Mouse (Mus musculus) olfactory bulb, adult 2 months (tissue): ENCODE measurements around the gene Chka. TPM values are rescaled to one million over a fixed set of nuclear protein-coding genes. Genes with fewer than 3 reads are reported as not detected.

Experiments
- H3K27ac ChIP-seq: fragments of 200-500 bp; 2 replicates; pipeline ENCODE4 v1.5.1; 2012; ENCODE audit warnings: low read depth, low read length; ENCODE audit not compliant: insufficient read depth
- H3K4me1 ChIP-seq: fragments of 200-500 bp; 2 replicates; pipeline ENCODE4 v1.6.1; 2012; ENCODE audit warnings: low read length; ENCODE audit not compliant: control insufficient read depth, insufficient read depth
- H3K4me3 ChIP-seq: fragments of 200-500 bp; 2 replicates; pipeline ENCODE4 v1.5.1; 2012; ENCODE audit warnings: mild to moderate bottlenecking, low read depth, low read length, moderate library complexity; ENCODE audit not compliant: insufficient read depth
- CTCF ChIP-seq: fragments of 200-500 bp; IDR thresholded peaks from 2 replicates; pipeline ENCODE4 v1.5.1; 2012; ENCODE audit warnings: low read depth, mild to moderate bottlenecking, low read length, moderate library complexity; ENCODE audit not compliant: insufficient read depth
- POLR2A ChIP-seq: fragments of 200-500 bp; IDR thresholded peaks from 2 replicates; pipeline ENCODE4 v1.6.1; 2012; ENCODE audit warnings: mild to moderate bottlenecking, low read depth, low read length, moderate library complexity; ENCODE audit not compliant: insufficient read depth
- WGBS: fragments of 180-500 bp; shearing (Covaris S2); methylation state at CpG from one replicate; pipeline ENCODE4 v1.1.7; 2018; 5-methylcytosine and 5-hydroxymethylcytosine counted together
- polyA plus RNA-seq: library from polyadenylated mRNA; stranded (reverse); fragments of >200 nt; gene quantifications from 2 replicates; pipeline ENCODE4 v1.2.4, GENCODE M21; 2012; ENCODE audit warnings: low replicate concordance; ENCODE audit not compliant: missing spikeins, insufficient read depth, insufficient read length

The Chka gene
- polyA plus RNA-seq, 1 experiment: not detected

DNA sequence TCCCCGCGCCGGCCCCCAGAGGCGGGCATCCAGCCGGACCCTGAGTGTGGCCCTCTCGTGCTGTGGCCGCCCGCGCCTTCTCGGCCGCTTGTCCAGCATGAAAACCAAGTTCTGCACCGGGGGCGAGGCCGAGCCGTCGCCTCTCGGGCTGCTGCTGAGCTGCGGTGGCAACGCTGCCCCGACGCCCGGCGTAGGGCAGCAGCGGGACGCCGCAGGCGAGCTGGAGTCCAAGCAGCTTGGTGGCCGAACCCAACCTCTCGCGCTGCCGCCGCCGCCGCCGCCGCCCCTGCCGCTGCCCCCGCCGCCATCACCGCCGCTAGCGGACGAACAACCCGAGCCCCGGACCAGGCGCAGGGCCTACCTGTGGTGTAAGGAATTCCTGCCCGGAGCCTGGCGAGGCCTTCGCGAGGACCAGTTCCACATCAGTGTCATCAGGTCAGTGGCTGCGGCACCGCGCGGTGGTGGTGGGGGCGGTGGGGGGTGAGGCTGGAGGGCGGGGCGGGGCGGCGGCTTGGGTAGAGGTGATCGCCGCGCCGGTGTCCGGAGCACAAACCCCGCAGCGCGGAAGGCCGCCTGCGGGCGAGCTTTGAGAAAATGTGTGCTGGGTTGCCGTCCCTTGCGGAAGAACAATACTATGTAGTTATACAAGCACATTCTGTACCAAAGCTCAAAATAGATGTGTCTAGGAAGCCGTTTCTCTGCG lies 557 bp downstream of the Chka start:
- H3K27ac ChIP-seq: peak overlapping the region; percentile 92
- TF ChIP-seq POLR2A (no peak), CTCF (no peak)
- WGBS: under 1% methylated on average over 69 of the region's 74 CpGs

DNA sequence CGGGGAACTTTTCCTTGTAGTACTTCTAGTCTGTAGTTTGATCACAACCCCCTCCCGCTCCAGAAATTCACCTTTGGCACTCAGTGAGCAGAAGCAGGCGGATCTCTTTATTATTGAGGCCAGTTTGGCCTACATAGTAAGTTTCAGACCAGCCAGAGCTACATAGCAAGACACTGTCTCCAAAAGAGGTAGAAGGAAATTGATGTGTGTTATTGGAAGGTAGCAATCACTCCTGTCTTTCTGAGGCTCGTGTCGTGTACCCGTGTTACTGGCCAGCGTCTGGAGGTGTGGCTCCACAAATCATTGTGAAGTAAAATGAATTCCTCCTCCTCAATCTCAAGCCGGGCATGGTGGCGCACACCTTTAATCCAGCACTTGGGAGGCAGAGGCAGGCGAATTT lies 1.5 kb downstream of the Chka start:
- peaks cover 18% of the 10 kb centered on the region for H3K4me1 ChIP-seq
- WGBS: 84% methylated on average over 10 of the region's 10 CpGs
- H3K27ac ChIP-seq: no peak overlapping the region
- no peak overlapping the region for H3K4me3 ChIP-seq
- no peak for TF ChIP-seq POLR2A
- no peak for TF ChIP-seq CTCF

More for the DNA sequence above, 557 bp downstream of the Chka start:
- H3K4me3 ChIP-seq: peak overlapping the region; percentile 76
- peaks cover 15% of the 10 kb centered on the region for H3K4me1 ChIP-seq

DNA sequence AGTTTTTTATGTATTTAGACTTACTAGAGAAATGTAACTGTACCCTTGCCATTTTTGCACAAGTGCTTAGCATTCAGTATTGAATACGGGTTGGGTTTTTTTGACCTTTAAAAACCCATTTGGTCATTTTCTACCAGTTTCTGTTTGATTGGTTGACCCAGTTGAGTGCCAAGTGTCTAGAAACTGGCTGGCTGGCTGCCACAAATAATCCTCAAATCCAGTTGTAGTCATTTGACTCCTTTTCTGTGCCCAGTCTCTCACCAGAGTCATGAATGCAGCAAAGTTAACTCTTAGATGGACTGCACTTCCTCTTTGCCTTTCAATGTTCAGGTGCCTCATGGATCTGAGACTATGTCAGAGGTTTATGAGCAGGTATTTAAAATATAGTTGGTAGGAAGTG lies 2.3 kb downstream of the Chka start:
- Histone ChIP-seq H3K4me1 (peaks cover 18% of the 10 kb centered on the region), H3K27ac (no peak overlapping the region), H3K4me3 (no peak overlapping the region)
- WGBS: 53% methylated on average over 1 of the region's 1 CpGs
- no peak for TF ChIP-seq POLR2A
- no peak for TF ChIP-seq CTCF

DNA sequence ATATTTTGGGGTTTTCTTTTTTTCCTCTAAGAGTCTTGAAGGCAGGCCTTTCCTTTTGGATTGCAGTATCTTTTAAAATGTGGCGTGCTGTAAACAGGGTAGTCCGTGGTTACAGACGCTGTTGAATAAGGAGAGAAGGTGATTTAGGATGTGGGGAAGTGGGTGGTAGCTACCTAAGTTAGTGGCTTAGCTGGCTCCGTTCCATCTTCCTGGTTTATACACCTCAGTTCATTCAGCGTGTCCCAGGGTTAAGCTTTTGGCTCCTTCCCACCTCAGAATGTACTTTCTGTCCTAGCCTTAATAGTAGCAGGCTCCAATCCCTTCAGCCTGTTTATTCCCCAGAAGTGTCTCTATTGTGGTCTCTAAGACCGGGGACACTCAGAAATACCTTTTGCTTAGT lies 3.5 kb downstream of the Chka start:
- WGBS: 54% methylated on average over 6 of the region's 6 CpGs
- TF ChIP-seq POLR2A (no peak), CTCF (no peak)
- H3K4me1 ChIP-seq: peaks cover 18% of the 10 kb centered on the region
- H3K4me3 ChIP-seq: no peak overlapping the region
- H3K27ac ChIP-seq: 0 out of 2 replicates have a peak overlapping the region, but pooled peaks have one; percentile 4

DNA sequence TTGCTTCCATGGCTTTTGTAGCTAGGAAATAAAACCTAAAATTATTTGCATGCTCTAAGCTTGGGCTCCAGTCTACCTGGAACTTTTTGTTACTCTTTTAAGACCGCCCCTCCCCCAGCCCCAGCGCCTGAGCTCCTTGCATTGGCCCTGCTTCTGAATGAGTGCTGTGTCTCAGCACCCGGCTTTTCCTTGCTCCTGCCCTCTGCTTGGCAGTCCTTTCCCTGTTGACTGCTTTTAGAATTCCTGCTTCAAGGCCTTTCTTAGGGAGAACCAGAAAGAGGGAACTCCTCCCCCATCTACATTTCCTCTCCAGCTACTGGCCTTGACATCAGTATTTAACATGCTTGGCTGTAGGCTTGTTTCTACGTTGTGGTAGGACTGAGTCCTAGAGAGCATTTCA lies 4.0 kb downstream of the Chka start:
- Histone ChIP-seq H3K27ac (no peak overlapping the region), H3K4me3 (no peak overlapping the region), H3K4me1 (peaks cover 18% of the 10 kb centered on the region)
- WGBS: 20% methylated on average over 4 of the region's 4 CpGs
- TF ChIP-seq CTCF (no peak), POLR2A (no peak)

DNA sequence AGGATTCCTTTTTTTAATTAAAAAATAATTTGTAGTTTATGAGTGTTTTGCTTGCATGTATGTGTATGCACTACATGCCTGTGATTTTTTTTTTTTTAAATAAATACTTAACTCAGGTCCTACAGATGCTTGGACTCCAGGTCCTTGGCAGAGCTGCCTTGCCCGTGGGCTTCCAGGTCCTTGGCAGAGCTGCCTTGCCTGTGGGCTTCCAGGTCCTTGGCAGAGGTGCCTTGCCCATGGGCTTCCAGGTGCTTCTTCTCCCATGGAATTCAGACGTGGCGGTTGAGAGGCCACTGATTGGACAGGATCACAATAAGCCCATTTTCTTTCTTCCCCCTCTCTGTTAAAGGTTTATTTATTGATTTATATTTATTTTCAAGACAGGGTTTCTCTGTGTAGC lies 5.6 kb downstream of the Chka start:
- 50% methylated on average over 3 of the region's 3 CpGs for WGBS

DNA sequence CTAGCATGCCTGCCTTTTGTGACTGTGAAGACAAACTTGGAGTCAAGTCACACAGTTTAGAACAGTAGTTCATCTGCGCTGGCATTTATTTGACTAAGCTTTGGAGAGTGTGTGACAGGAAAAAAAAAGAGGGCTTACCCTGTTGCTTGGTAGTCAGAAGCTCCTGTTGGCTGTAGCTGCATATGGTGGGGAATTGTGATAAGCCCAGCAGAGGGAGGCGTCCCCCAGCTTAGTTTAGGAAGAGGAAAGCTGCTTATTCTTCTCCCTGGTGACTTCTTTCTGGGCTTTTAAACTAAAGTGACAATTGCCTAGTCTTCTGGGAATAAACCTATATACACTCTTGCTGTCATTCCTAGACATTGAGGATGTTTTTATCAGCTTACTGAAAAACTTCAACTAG lies 11.1 kb downstream of the Chka start:
- Histone ChIP-seq H3K27ac (no peak overlapping the region), H3K4me3 (no peak overlapping the region), H3K4me1 (peaks cover 2% of the 10 kb centered on the region; the same call in 1 of the 2 replicates)
- TF ChIP-seq CTCF (no peak), POLR2A (no peak)
- 48% methylated on average over 2 of the region's 2 CpGs for WGBS

More for the DNA sequence above, 5.6 kb downstream of the Chka start:
- Histone ChIP-seq H3K4me3 (no peak overlapping the region), H3K4me1 (peaks cover 14% of the 10 kb centered on the region), H3K27ac (no peak overlapping the region)
- TF ChIP-seq POLR2A (no peak), CTCF (no peak)

DNA sequence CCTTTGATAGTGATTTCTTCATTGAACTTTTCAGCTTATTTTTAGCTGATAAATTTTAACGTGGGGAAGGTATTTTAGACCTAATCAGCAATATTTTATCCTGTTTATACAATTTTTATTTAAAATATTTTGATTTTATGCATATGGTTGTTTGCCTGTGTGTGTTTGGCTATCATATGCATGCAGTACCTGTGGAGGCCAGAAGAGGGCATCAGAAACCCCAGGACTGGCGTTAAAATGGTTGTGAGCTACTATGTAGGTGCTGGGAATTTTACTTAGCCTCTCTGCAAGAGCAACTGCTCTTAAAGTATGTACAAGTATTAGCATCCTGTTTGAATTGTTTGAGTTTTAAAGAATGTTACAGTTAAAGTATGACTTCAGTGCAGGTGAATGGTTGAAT lies 13.4 kb downstream of the Chka start:
- Histone ChIP-seq H3K4me1 (peaks cover 4% of the 10 kb centered on the region; the same call in 1 of the 2 replicates), H3K27ac (no peak overlapping the region), H3K4me3 (no peak overlapping the region)
- WGBS: 88% methylated on average over 2 of the region's 2 CpGs
- TF ChIP-seq POLR2A (no peak), CTCF (no peak)

DNA sequence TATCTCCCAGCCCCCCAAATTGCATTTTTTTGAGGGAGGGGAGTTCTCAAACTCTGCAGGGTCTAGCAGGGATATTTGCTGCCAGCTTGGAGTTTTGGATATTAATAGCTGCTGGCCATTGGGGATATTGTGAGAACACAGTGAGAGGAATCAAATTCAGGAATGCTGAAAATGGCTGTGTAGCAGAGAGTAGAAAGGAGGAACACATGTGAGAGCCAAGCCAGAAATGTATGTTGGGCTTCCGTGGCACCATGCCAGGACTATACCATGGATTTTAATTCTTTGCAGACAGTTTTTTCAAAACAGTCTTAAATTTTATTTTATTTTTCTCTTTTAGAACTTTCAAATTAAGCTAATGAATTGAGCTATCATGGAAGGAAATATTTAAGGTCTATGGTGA lies 16.7 kb downstream of the Chka start:
- WGBS: 82% methylated on average over 1 of the region's 1 CpGs
- Histone ChIP-seq H3K4me1 (peaks cover 4% of the 10 kb centered on the region), H3K27ac (no peak overlapping the region), H3K4me3 (no peak overlapping the region)
- TF ChIP-seq POLR2A (no peak), CTCF (no peak)

DNA sequence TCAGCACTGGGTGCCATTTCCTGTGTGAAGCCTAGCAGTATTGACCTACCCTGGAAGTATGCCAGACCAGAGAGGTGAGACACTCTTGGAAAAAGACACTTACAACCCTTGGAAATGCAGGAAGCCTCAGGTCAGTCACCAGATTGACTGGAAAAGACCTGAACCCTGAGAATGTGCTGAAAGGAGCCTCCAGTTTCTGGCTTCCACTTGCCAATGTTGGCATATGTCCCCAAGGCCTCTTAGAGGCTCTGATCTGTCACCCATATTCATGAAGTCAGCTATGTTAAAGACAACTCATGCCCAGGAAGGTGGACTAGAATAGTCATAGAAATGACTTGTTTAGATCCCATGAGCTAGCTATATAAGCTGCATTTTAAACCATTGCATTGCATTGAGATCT lies 19.9 kb downstream of the Chka start:
- Histone ChIP-seq H3K4me1 (peaks cover 8% of the 10 kb centered on the region), H3K27ac (no peak overlapping the region), H3K4me3 (no peak overlapping the region)
- TF ChIP-seq POLR2A (no peak), CTCF (no peak)
